26 mouse cellular contexts compared by ENCODE assay signal in the genomic region with DNA sequence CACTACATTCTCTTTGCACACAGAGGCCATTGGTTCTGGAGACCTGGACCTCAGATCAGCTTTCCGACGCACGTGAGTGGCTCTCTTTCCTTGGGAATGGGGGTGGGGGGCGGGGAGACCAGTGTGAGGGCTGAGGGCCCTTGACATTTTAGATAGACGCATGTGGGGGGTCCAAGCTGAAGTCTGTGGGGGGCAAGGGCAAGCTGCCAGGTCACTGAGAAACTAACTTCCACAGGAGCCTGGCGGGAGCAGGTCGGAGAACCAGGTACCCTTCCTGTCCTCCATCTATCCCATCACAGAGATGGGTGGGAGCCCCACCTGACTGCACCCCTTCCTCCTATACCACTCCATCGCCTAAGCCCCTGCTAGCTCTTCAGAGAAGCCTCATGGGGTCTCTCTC. TPM values are rescaled to one million over a fixed set of nuclear protein-coding genes. Genes with fewer than 3 reads are reported as not detected.
DNase-seq lines count a peak whose midpoint lies in the region; ATAC-seq and TF ChIP-seq lines count a peak whose summit lies in the region.
"Had no signal": no experiment of that assay in that cellular context is flagged by ENCODE, and none has a peak within 500 bp of the region (broad histone marks: within the 10 kb centered on the region; RNA-seq: fewer than 3 reads in every experiment).

No protein-coding gene starts in this region.

- intact Hi-C loops in heart, adult 2 months (cut with DNase I) = no loop called here
- intact Hi-C loops in heart, postnatal 25 days (cut with DNase I) = no loop called here
- intact Hi-C loops in left cerebral cortex, postnatal 25 days (cut with DNase I) = loop anchor here (2.0 kb wide), 1 partner anchor 27 kb away; no protein-coding TSS in a partner anchor

- no peaks in the 10 kb centered on the region for H3K9me3 ChIP-seq in heart, embryonic 12.5 days (replicated peaks)
- no peaks in the 10 kb centered on the region for H3K9me3 ChIP-seq in heart, embryonic 15.5 days (replicated peaks)
- H3K9me3 ChIP-seq: embryonic facial prominence, embryonic 10.5 days; embryonic facial prominence, embryonic 13.5 days; forebrain, embryonic 12.5 days; forebrain, embryonic 15.5 days; hindbrain, embryonic 12.5 days; hindbrain, embryonic 15.5 days had no signal

- no peaks in the 10 kb centered on the region for H3K79me2 ChIP-seq in heart, adult 2 months (replicated peaks; ENCODE audit: control insufficient read depth, insufficient read depth, low read length)

- WGBS in heart, adult 2 months = 45% methylated on average over 8 of the region's 8 CpGs
- WGBS in heart, embryonic 12.5 days = 38% methylated on average over 8 of the region's 8 CpGs
- 41% methylated on average over 8 of the region's 8 CpGs for WGBS in heart, embryonic 15.5 days

- no peak for TF ChIP-seq CTCF in heart, adult 2 months (IDR thresholded peaks at IDR 0.05)

- TF ChIP-seq POLR2A in heart, adult 2 months (IDR thresholded peaks at IDR 0.05; ENCODE audit: insufficient read depth, low read depth, low read length) = no peak

- no peak for DNase-seq in heart, adult 2 months
- no peak for DNase-seq in heart, postnatal 4 days
- no peak for DNase-seq in heart, adult 11 months
- DNase-seq in heart, postnatal 25 days (ENCODE audit: low spot score) = no peak
- no peak for DNase-seq in left cerebral cortex, postnatal 25 days (ENCODE audit: low spot score in 2 of 2)
- DNase-seq: adrenal gland, adult 2 months; adrenal gland, postnatal 14 days; cerebellum, adult 11 months; embryo, embryonic 11 days; gastrocnemius, postnatal 25 days; kidney, adult 2 months had no signal

- H3K36me3 ChIP-seq in heart, adult 2 months (ENCODE audit: control insufficient read depth, insufficient read depth, low read length) = no peaks in the 10 kb centered on the region
- H3K36me3 ChIP-seq in heart, embryonic 12.5 days = peaks cover 64% of the 10 kb centered on the region
- peaks cover 35% of the 10 kb centered on the region for H3K36me3 ChIP-seq in heart, embryonic 15.5 days
- H3K36me3 ChIP-seq: embryonic facial prominence, embryonic 10.5 days; embryonic facial prominence, embryonic 13.5 days; forebrain, embryonic 12.5 days; forebrain, embryonic 15.5 days; hindbrain, embryonic 12.5 days; hindbrain, embryonic 15.5 days had no signal

- peak overlapping the region; percentile 77 for H3K4me2 ChIP-seq in heart, embryonic 12.5 days
- H3K4me2 ChIP-seq in heart, embryonic 15.5 days = peak overlapping the region; percentile 71
- H3K4me2 ChIP-seq: embryonic facial prominence, embryonic 13.5 days; forebrain, embryonic 12.5 days; forebrain, embryonic 15.5 days; hindbrain, embryonic 12.5 days; hindbrain, embryonic 15.5 days had no signal

- H3K27ac ChIP-seq in heart, adult 2 months = no peak overlapping the region
- H3K27ac ChIP-seq in heart, embryonic 12.5 days (ENCODE audit: poor library complexity, severe bottlenecking) = peak overlapping the region; percentile 95
- peak overlapping the region; percentile 93; the same call in 1 of the 2 replicates for H3K27ac ChIP-seq in heart, embryonic 15.5 days
- H3K27ac ChIP-seq: embryonic facial prominence, embryonic 10.5 days; embryonic facial prominence, embryonic 13.5 days; forebrain, embryonic 12.5 days; forebrain, embryonic 15.5 days; hindbrain, embryonic 12.5 days; hindbrain, embryonic 15.5 days; kidney, postnatal 0 days had no signal

- H3K9ac ChIP-seq in heart, adult 2 months (ENCODE audit: low read depth, low read length) = peak overlapping the region; percentile 43
- peak overlapping the region; percentile 93 for H3K9ac ChIP-seq in heart, embryonic 12.5 days
- peak overlapping the region; percentile 82 for H3K9ac ChIP-seq in heart, embryonic 15.5 days
- H3K9ac ChIP-seq: embryonic facial prominence, embryonic 13.5 days; forebrain, embryonic 12.5 days; forebrain, embryonic 15.5 days; hindbrain, embryonic 12.5 days; hindbrain, embryonic 15.5 days had no signal

- H3K4me3 ChIP-seq in heart, adult 2 months = peak overlapping the region; percentile 53; the same call in 1 of the 2 replicates
- peak overlapping the region; percentile 71 for H3K4me3 ChIP-seq in heart, embryonic 12.5 days
- peak overlapping the region; percentile 67 for H3K4me3 ChIP-seq in heart, embryonic 15.5 days
- H3K4me3 ChIP-seq: embryonic facial prominence, embryonic 10.5 days; embryonic facial prominence, embryonic 13.5 days; erythroblast, embryonic 14.5 days; forebrain, embryonic 12.5 days; forebrain, embryonic 15.5 days; hindbrain, embryonic 12.5 days; hindbrain, embryonic 15.5 days had no signal

- 0 out of 2 replicates have a peak, but pooled peaks have one; percentile 4 for TF ChIP-seq EP300 in heart, adult 2 months (IDR thresholded peaks at IDR 0.05; ENCODE audit: insufficient read depth, low read depth, low read length)

- no peaks in the 10 kb centered on the region for H3K27me3 ChIP-seq in heart, adult 2 months (ENCODE audit: control insufficient read depth, insufficient read depth, low read length)
- H3K27me3 ChIP-seq in heart, embryonic 12.5 days (replicated peaks) = no peaks in the 10 kb centered on the region
- no peaks in the 10 kb centered on the region for H3K27me3 ChIP-seq in heart, embryonic 15.5 days
- H3K27me3 ChIP-seq: forebrain, embryonic 15.5 days; hindbrain, embryonic 15.5 days had no signal

- ATAC-seq in heart, embryonic 12.5 days (ENCODE audit: insufficient number of reproducible peaks, low FRiP score) = no peak
- ATAC-seq in heart, embryonic 15.5 days (replicated peaks; ENCODE audit: insufficient number of reproducible peaks, insufficient read depth, low FRiP score, low read depth) = no peak
- ATAC-seq: CD4-positive, CD25-positive, alpha-beta regulatory T cell, adult 4 months; forebrain, embryonic 15.5 days; intestine, postnatal 0 days had no signal

- H3K4me1 ChIP-seq in heart, adult 2 months (ENCODE audit: control insufficient read depth, insufficient read depth, low read length) = no peaks in the 10 kb centered on the region; the same call in 1 of the 2 replicates
- H3K4me1 ChIP-seq in heart, embryonic 12.5 days (replicated peaks) = peaks cover 65% of the 10 kb centered on the region
- peaks cover 53% of the 10 kb centered on the region for H3K4me1 ChIP-seq in heart, embryonic 15.5 days (replicated peaks)
- H3K4me1 ChIP-seq: embryonic facial prominence, embryonic 13.5 days; forebrain, embryonic 12.5 days; forebrain, embryonic 15.5 days; hindbrain, embryonic 12.5 days; hindbrain, embryonic 15.5 days had no signal

RNA-seq across cellular contexts. Expression of a gene that starts 3.6 kb away (rescaled TPM):
- total RNA-seq in heart, adult 2 months (2021) = 1,000 to 10,000 TPM; 1,229 to 1,417 TPM
- polyA plus RNA-seq in heart, adult 2 months (2012; rRNA removed) = 1,378 and 1,771 TPM in 2 replicates
- 1,000 to 10,000 TPM; 1,781 to 1,857 TPM for total RNA-seq in heart, postnatal 4 days (2021)
- 1,039 and 1,047 TPM in 2 replicates for polyA plus RNA-seq in heart, embryonic 12.5 days (2016; fragmentation: Nextera tagmentation; extraction: Ambion mirVana)
- 909 and 937 TPM in 2 replicates for polyA plus RNA-seq in heart, embryonic 15.5 days (2015; fragmentation: Nextera tagmentation; extraction: Ambion mirVana)
- total RNA-seq in heart, postnatal 25 days (2021) = 1,000 to 10,000 TPM; 1,615 to 1,699 TPM
- total RNA-seq in left cerebral cortex, postnatal 25 days (2021) = 1 to 10 TPM in 1 of 2 experiments, under 1 TPM in 1; 0.96 to 1.4 TPM
- total RNA-seq: adrenal gland, postnatal 14 days; gastrocnemius, postnatal 25 days had no signal
- polyA plus RNA-seq: adrenal gland, adult 2 months; C2C12; CD4-positive, CD25-positive, alpha-beta regulatory T cell, adult 4 months; erythroblast, embryonic 14.5 days; forebrain, embryonic 15.5 days; hindbrain, embryonic 15.5 days; intestine, embryonic 14.5 days; intestine, postnatal 0 days; kidney, embryonic 14.5 days had no signal

RNA-seq across cellular contexts. Expression of a gene that starts 39.3 kb away (rescaled TPM):
- total RNA-seq in heart, adult 2 months (2021) = 1 to 10 TPM; 3.7 to 6.2 TPM
- polyA plus RNA-seq in heart, adult 2 months (2012; rRNA removed) = 10.2 and 17.2 TPM in 2 replicates
- 1 to 10 TPM; 2.7 to 3.5 TPM for total RNA-seq in heart, postnatal 4 days (2021)
- 3.0 and 3.1 TPM in 2 replicates for polyA plus RNA-seq in heart, embryonic 12.5 days (2016; fragmentation: Nextera tagmentation; extraction: Ambion mirVana)
- polyA plus RNA-seq in heart, embryonic 15.5 days (2015; fragmentation: Nextera tagmentation; extraction: Ambion mirVana) = 3.9 and 8.6 TPM in 2 replicates
- total RNA-seq in heart, postnatal 25 days (2021) = 1 to 10 TPM; 3.7 to 4.3 TPM
- total RNA-seq in left cerebral cortex, postnatal 25 days (2021) = 1 to 10 TPM; 3.0 to 5.3 TPM
- polyA plus RNA-seq: C2C12 had no signal

RNA-seq across cellular contexts. Expression of a gene that starts 51.3 kb away (rescaled TPM):
- 10 to 100 TPM; 21.1 to 22.3 TPM for total RNA-seq in heart, adult 2 months (2021)
- 57.3 and 58.6 TPM in 2 replicates for polyA plus RNA-seq in heart, adult 2 months (2012; rRNA removed)
- 10 to 100 TPM; 32.6 to 36.8 TPM for total RNA-seq in heart, postnatal 4 days (2021)
- 42.5 and 44.3 TPM in 2 replicates for polyA plus RNA-seq in heart, embryonic 12.5 days (2016; fragmentation: Nextera tagmentation; extraction: Ambion mirVana)
- 53.5 and 63.2 TPM in 2 replicates for polyA plus RNA-seq in heart, embryonic 15.5 days (2015; fragmentation: Nextera tagmentation; extraction: Ambion mirVana)
- total RNA-seq in heart, postnatal 25 days (2021) = 10 to 100 TPM; 22.9 to 28.2 TPM
- 10 to 100 TPM; 25.1 to 29.4 TPM for total RNA-seq in left cerebral cortex, postnatal 25 days (2021)

Comparison
In these comparisons a context has a peak if more than half of its experiments do, and no peak if none do; other contexts are left out.
1. H3K9ac ChIP-seq: peak in every context shown above with its lines; median percentile 93 in heart, embryonic 12.5 days; 82 in heart, embryonic 15.5 days; 43 in heart, adult 2 months.
2. RNA of a gene that starts 3.6 kb away (total RNA-seq): 1,781 to 1,857 TPM in heart, postnatal 4 days, 1,615 to 1,699 TPM in heart, postnatal 25 days and 1,229 to 1,417 TPM in heart, adult 2 months; 0.96 to 1.4 TPM in left cerebral cortex, postnatal 25 days; every median in the first group is over 100 times any median in the second.
3. Peak in every context shown above with its lines, with median percentiles within 50 percentile points of each other: H3K4me3 ChIP-seq.